Mouse (Mus musculus): ENCODE results near the gene Nt5c3b.

- TF ChIP-seq POLR2A (IDR thresholded peaks at IDR 0.05; ENCODE audit: low read depth, low read length) = no peak
- TF ChIP-seq CTCF (IDR thresholded peaks at IDR 0.05; ENCODE audit: borderline replicate concordance, insufficient read depth, low read length) = no peak
Measured at GRCm38 (mm10) chr11:100376005-100376404, 65.6 kb downstream of the Nt5c3b start.

Measured in embryonic fibroblast, embryonic 13.5 days (primary cell).